Mouse (Mus musculus) heart, embryonic 13.5 days (tissue): ENCODE data around the gene Amh. TPM values are rescaled to one million over a fixed set of nuclear protein-coding genes. Genes with fewer than 3 reads are reported as not detected.
A peak's percentile ranks its signal among the peaks of the same experiment; 100 is the strongest.

ENCODE experiments used
- ATAC-seq: fragments of 200-750 bp; cut with Nextera tagmentation; 2 replicates; pipeline ENCODE4 v1.8.0; 2017; ENCODE audit warnings: moderate TSS enrichment; ENCODE audit not compliant: insufficient number of reproducible peaks, low FRiP score, low TSS enrichment; ENCODE audit errors: extremely low read depth
- H3K27ac ChIP-seq: fragments of 300-500 bp; sonication (generic); replicated peaks from 2 replicates; pipeline ENCODE4 v1.5.1; 2015; ENCODE audit warnings: moderate library complexity, mild to moderate bottlenecking, inconsistent platforms
- H3K27me3 ChIP-seq: fragments of 300-500 bp; sonication (generic); replicated peaks from 2 replicates; pipeline ENCODE4 v1.6.1; 2015; ENCODE audit warnings: mild to moderate bottlenecking, inconsistent platforms
- H3K36me3 ChIP-seq: fragments of 300-500 bp; sonication (generic); 2 replicates; pipeline ENCODE4 v1.6.1; 2015; ENCODE audit warnings: mild to moderate bottlenecking, inconsistent platforms
- H3K4me1 ChIP-seq: fragments of 300-500 bp; sonication (generic); 2 replicates; pipeline ENCODE4 v1.6.1; 2015; ENCODE audit warnings: inconsistent platforms
- H3K4me2 ChIP-seq: fragments of 300-500 bp; sonication (generic); 2 replicates; pipeline ENCODE4 v1.6.1; 2015; ENCODE audit warnings: inconsistent platforms, mild to moderate bottlenecking, moderate library complexity
- H3K4me3 ChIP-seq: fragments of 300-500 bp; sonication (generic); 2 replicates; pipeline ENCODE4 v1.5.1; 2015; ENCODE audit warnings: moderate library complexity, mild to moderate bottlenecking, inconsistent platforms
- H3K9ac ChIP-seq: fragments of 300-500 bp; sonication (generic); 2 replicates; pipeline ENCODE4 v1.6.1; 2015; ENCODE audit warnings: inconsistent platforms, mild to moderate bottlenecking, moderate library complexity
- H3K9me3 ChIP-seq: fragments of 300-500 bp; sonication (generic); 2 replicates; pipeline ENCODE4 v1.6.1; 2016; ENCODE audit warnings: inconsistent platforms
- WGBS: fragments of 180-500 bp; shearing (Covaris S2); methylation state at CpG from one replicate; pipeline ENCODE4 v1.1.7; 2015; ENCODE audit warnings: mixed read lengths; 5-methylcytosine and 5-hydroxymethylcytosine counted together
- polyA plus RNA-seq: library from polyadenylated mRNA; unstranded; fragments of >200 nt; fragmentation: Nextera tagmentation; extraction: Ambion mirVana; gene quantifications from 2 replicates; pipeline ENCODE4 v1.2.1, GENCODE M21; 2015

Gene Amh
- polyA plus RNA-seq, 1 experiment from 2014 or later, result not detected

GRCm38 (mm10) chr10:80787517-80787916, 17.5 kb upstream of the Amh start:
- no peak for ATAC-seq
- no peaks in the 10 kb centered on the region for H3K9me3 ChIP-seq

GRCm38 (mm10) chr10:80790761-80791404, 14.2 kb upstream of the Amh start:
- no peak for ATAC-seq
- H3K4me2 ChIP-seq, result no peak overlapping the region
- H3K9ac ChIP-seq, result peak overlapping the region; percentile 55
- H3K27ac ChIP-seq, result peak overlapping the region; percentile 78
- H3K4me3 ChIP-seq, result no peak overlapping the region
- H3K4me1 ChIP-seq, result peaks cover 26% of the 10 kb centered on the region
- WGBS, result 78% methylated on average over 19 of the region's 19 CpGs
- peaks cover 100% of the 10 kb centered on the region for H3K36me3 ChIP-seq
- no peaks in the 10 kb centered on the region for H3K27me3 ChIP-seq
- no peaks in the 10 kb centered on the region for H3K9me3 ChIP-seq

More at GRCm38 (mm10) chr10:80787517-80787916, 17.5 kb upstream of the Amh start:
- no peak overlapping the region for H3K4me3 ChIP-seq
- no peak overlapping the region for H3K9ac ChIP-seq
- peaks cover 24% of the 10 kb centered on the region for H3K4me1 ChIP-seq
- H3K27ac ChIP-seq, result no peak overlapping the region
- peaks cover 100% of the 10 kb centered on the region for H3K36me3 ChIP-seq
- 75% methylated on average over 2 of the region's 2 CpGs for WGBS
- no peak overlapping the region for H3K4me2 ChIP-seq
- no peaks in the 10 kb centered on the region for H3K27me3 ChIP-seq

GRCm38 (mm10) chr10:80791476-80792174, 13.4 kb upstream of the Amh start:
- H3K9me3 ChIP-seq, result no peaks in the 10 kb centered on the region
- H3K4me2 ChIP-seq, result peak overlapping the region; percentile 18; the same call in 1 of the 2 replicates
- no peaks in the 10 kb centered on the region for H3K27me3 ChIP-seq
- ATAC-seq, result peak; percentile 45; the same call in 1 of the 2 replicates
- 55% methylated on average over 33 of the region's 33 CpGs for WGBS
- peaks cover 29% of the 10 kb centered on the region for H3K4me1 ChIP-seq
- H3K4me3 ChIP-seq, result no peak overlapping the region
- peaks cover 100% of the 10 kb centered on the region for H3K36me3 ChIP-seq
- H3K9ac ChIP-seq, result peak overlapping the region; percentile 55
- H3K27ac ChIP-seq, result peak overlapping the region; percentile 78

GRCm38 (mm10) chr10:80792175-80793032, 12.6 kb upstream of the Amh start:
- H3K4me3 ChIP-seq, result no peak overlapping the region
- H3K9ac ChIP-seq, result peak overlapping the region; percentile 55
- peak overlapping the region; percentile 78 for H3K27ac ChIP-seq
- ATAC-seq, result no peak
- no peaks in the 10 kb centered on the region for H3K27me3 ChIP-seq
- no peaks in the 10 kb centered on the region for H3K9me3 ChIP-seq
- H3K4me2 ChIP-seq, result peak overlapping the region; percentile 18; the same call in 1 of the 2 replicates
- H3K36me3 ChIP-seq, result peaks cover 93% of the 10 kb centered on the region
- peaks cover 37% of the 10 kb centered on the region for H3K4me1 ChIP-seq
- WGBS, result 72% methylated on average over 41 of the region's 41 CpGs

- H3K9ac ChIP-seq, result 0 out of 2 replicates have a peak overlapping the region, but pooled peaks have one; percentile 5
- ATAC-seq, result no peak
Measured at GRCm38 (mm10) chr10:80793033-80793784, 11.8 kb upstream of the Amh start.

GRCm38 (mm10) chr10:80793803-80794202, 11.2 kb upstream of the Amh start:
- ATAC-seq, result no peak
- 0 out of 2 replicates have a peak overlapping the region, but pooled peaks have one; percentile 5 for H3K9ac ChIP-seq
- no peak overlapping the region for H3K27ac ChIP-seq
- no peak overlapping the region for H3K4me3 ChIP-seq
- H3K27me3 ChIP-seq, result no peaks in the 10 kb centered on the region
- H3K9me3 ChIP-seq, result no peaks in the 10 kb centered on the region
- 80% methylated on average over 4 of the region's 4 CpGs for WGBS
- H3K36me3 ChIP-seq, result peaks cover 79% of the 10 kb centered on the region
- H3K4me1 ChIP-seq, result peaks cover 37% of the 10 kb centered on the region
- no peak overlapping the region for H3K4me2 ChIP-seq

More at GRCm38 (mm10) chr10:80793033-80793784, 11.8 kb upstream of the Amh start:
- Histone ChIP-seq H3K36me3 (peaks cover 85% of the 10 kb centered on the region), H3K27me3 (no peaks in the 10 kb centered on the region), H3K4me3 (no peak overlapping the region), H3K4me1 (peaks cover 37% of the 10 kb centered on the region), H3K4me2 (no peak overlapping the region), H3K27ac (no peak overlapping the region), H3K9me3 (no peaks in the 10 kb centered on the region)
- WGBS, result 92% methylated on average over 13 of the region's 13 CpGs

- Histone ChIP-seq H3K4me1 (peaks cover 43% of the 10 kb centered on the region), H3K4me2 (no peak overlapping the region), H3K9ac (no peak overlapping the region), H3K4me3 (no peak overlapping the region), H3K9me3 (no peaks in the 10 kb centered on the region), H3K27me3 (no peaks in the 10 kb centered on the region), H3K36me3 (peaks cover 69% of the 10 kb centered on the region), H3K27ac (no peak overlapping the region)
- no peak for ATAC-seq
- WGBS, result 87% methylated on average over 8 of the region's 8 CpGs
Measured at GRCm38 (mm10) chr10:80794750-80795149, 10.3 kb upstream of the Amh start.

- Histone ChIP-seq H3K4me3 (peak overlapping the region; percentile 88), H3K9ac (peak overlapping the region; percentile 99), H3K4me1 (peaks cover 40% of the 10 kb centered on the region), H3K27me3 (no peaks in the 10 kb centered on the region), H3K4me2 (peak overlapping the region; percentile 90), H3K27ac (no peak overlapping the region), H3K36me3 (peaks cover 64% of the 10 kb centered on the region), H3K9me3 (no peaks in the 10 kb centered on the region)
- WGBS, result 78% methylated on average over 9 of the region's 9 CpGs
- ATAC-seq, result no peak
Measured at GRCm38 (mm10) chr10:80796307-80796848, 8.7 kb upstream of the Amh start.

GRCm38 (mm10) chr10:80797186-80798149, 7.6 kb upstream of the Amh start:
- WGBS, result 1% methylated on average over 59 of the region's 59 CpGs
- H3K27ac ChIP-seq, result peak overlapping the region; percentile 98

More at GRCm38 (mm10) chr10:80797186-80798149, 7.6 kb upstream of the Amh start:
- peak overlapping the region; percentile 88 for H3K4me3 ChIP-seq
- peaks cover 29% of the 10 kb centered on the region for H3K4me1 ChIP-seq
- H3K27me3 ChIP-seq, result no peaks in the 10 kb centered on the region
- H3K9me3 ChIP-seq, result no peaks in the 10 kb centered on the region
- H3K4me2 ChIP-seq, result peak overlapping the region; percentile 90
- peaks cover 64% of the 10 kb centered on the region for H3K36me3 ChIP-seq
- ATAC-seq, result peak; percentile 41; the same call in 1 of the 2 replicates
- peak overlapping the region; percentile 99 for H3K9ac ChIP-seq
